Mouse (Mus musculus): ENCODE measurements around the gene Pkdrej. TPM values are rescaled to one million over a fixed set of nuclear protein-coding genes. Genes with fewer than 3 reads are reported as not detected.

The Pkdrej gene
- total RNA-seq, 2 experiments from 2014 or later: 2.7 to 3.8 TPM

DNA sequence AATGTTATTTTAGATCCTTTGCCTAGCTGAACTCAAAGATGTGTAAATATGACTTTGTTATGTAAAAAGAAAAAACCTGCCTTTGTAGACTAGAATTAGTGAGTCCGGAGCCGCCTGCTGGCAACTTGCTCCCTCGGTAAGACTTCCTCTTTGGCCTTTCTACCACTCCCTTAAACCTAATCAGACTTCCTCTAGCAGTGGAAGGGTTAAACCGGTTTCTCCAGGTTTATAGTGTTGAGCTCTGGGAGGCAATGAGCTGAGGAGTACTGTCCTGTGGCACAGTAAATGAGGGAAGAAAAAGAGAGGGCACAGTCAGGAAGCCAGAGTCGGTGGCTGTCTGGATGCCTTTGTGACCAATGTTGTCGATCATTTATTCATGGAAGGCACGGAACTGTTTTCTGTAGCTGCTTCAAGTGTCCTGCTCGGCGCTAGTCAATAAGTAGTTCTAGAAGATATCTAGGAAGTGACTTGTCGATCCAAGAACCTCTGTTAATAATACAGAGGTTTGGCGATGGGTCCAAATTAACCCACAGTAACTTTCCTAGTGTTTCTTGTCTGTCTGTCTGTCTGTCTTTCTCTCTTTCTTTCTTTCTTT is 49.3 kb downstream of the Pkdrej start:
- DNase-seq: no peak
- intact Hi-C loops (cut with DNase I): no loop called here

GRCm38 (mm10) chr15:85771306-85772121 is 50.0 kb downstream of the Pkdrej start:
- intact Hi-C loops (cut with DNase I): no loop called here

GRCm38 (mm10) chr15:85768991-85769390 is 52.5 kb downstream of the Pkdrej start:
- intact Hi-C loops (cut with DNase I): no loop called here
- DNase-seq: no peak

More at GRCm38 (mm10) chr15:85771306-85772121, 50.0 kb downstream of the Pkdrej start:
- DNase-seq: no peak

- intact Hi-C loops (cut with DNase I): no loop called here
- DNase-seq: no peak
Observed at GRCm38 (mm10) chr15:85766677-85767076, 54.9 kb downstream of the Pkdrej start.

DNA sequence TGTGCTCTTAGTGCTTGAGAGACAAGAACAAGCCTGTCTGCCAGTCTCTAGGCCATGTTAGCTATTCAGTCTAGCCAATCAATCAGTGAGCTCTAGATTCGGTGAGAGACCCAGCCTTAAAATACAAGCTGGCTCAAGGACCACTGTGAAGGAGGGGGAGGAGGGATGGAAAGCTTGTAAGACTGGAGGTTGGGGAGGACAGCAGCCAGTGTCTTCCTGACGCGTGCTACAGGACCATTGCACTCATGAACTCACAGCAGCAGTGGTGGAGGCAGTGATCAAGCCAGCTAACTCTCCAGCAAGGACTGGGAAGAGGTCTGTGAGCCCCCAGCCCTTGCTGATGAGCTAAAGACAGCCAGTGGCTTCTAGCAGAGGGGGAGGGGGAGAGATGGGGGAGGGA is 56.5 kb downstream of the Pkdrej start:
- no peak for DNase-seq
- intact Hi-C loops (cut with DNase I): no loop called here

Other genes with a start within 250 kb of the Pkdrej start
- under 1 TPM; 0.11 to 0.25 TPM for gene Wnt7b, start 239.3 kb downstream of the Pkdrej start, total RNA-seq (2021)
- gene Ppara, start 86.8 kb downstream of the Pkdrej start, total RNA-seq (2021): 10 to 100 TPM; 39.3 to 53.4 TPM
- 10 to 100 TPM; 35.6 to 41.4 TPM for gene Cdpf1, start 10.0 kb downstream of the Pkdrej start, total RNA-seq (2021)
- 10 to 100 TPM; 13.9 to 21.5 TPM for gene Ttc38, start 10.6 kb upstream of the Pkdrej start, total RNA-seq (2021)
- under 1 TPM; 0.17 to 0.46 TPM for gene Gtse1, start 38.0 kb upstream of the Pkdrej start, total RNA-seq (2021)
- 10 to 100 TPM; 17.3 to 21.0 TPM for gene Trmu, start 57.6 kb upstream of the Pkdrej start, total RNA-seq (2021)
- 1 to 10 TPM; 6.4 to 7.2 TPM for gene Celsr1, start 212.0 kb upstream of the Pkdrej start, total RNA-seq (2021)
- gene Gramd4, start 236.0 kb upstream of the Pkdrej start, total RNA-seq (2021): 10 to 100 TPM; 29.6 to 35.3 TPM